Mouse (Mus musculus) cerebellum, adult 2 months (tissue): ENCODE measurements at regions not wholly inside any gene's neighbourhood (a gene's known extent, or its start where the extent isn't known, plus 50 kb on each side); places are given as distances from the start of the nearest gene placed in this dataset.

Experiments
- CTCF ChIP-seq: fragments of 200-500 bp; IDR thresholded peaks from 2 replicates; pipeline ENCODE4 v1.5.1; 2011; ENCODE audit warnings: low read depth, mild to moderate bottlenecking, control low read depth, low read length, moderate library complexity, borderline replicate concordance; ENCODE audit not compliant: insufficient read depth
- POLR2A ChIP-seq: fragments of 200-500 bp; IDR thresholded peaks from 2 replicates; pipeline ENCODE4 v1.6.1; 2011; ENCODE audit warnings: low read length, control low read depth, borderline replicate concordance; ENCODE audit not compliant: insufficient read depth

- TF ChIP-seq CTCF (peak; percentile 38; the same call in 1 of the 2 replicates), POLR2A (no peak)
These were observed 701.3 kb downstream of the Rab28 start for GRCm38 (mm10) chr5:41006692-41007091.
